8 mouse cellular contexts compared by ENCODE assay signal in the genomic region with DNA sequence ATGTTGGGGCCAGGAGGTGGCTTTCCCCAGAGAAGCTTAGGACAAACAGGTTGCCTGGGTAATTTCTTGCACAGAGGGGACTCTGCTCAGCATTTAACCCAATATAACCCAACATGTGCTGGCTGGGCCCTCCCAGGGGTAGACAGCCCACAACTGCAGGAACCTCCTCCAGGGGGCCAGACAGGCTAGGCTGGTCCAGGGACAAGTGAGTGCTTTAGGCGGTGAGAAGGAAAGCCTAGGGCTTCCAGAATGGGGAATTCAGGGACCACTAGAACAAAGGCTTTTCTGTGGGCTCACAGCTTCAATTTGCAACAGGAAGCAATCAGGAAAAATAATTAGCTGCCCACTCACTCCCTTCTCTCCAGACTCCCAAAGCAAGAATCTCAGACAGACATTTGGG. TPM values are rescaled to one million over a fixed set of nuclear protein-coding genes. Genes with fewer than 3 reads are reported as not detected.
DNase-seq lines count a peak whose midpoint lies in the region; ATAC-seq and TF ChIP-seq lines count a peak whose summit lies in the region.

No protein-coding gene starts in this region.

- 35% methylated on average over 1 of the region's 1 CpGs for WGBS in heart, embryonic 16.5 days
- WGBS in liver, postnatal 0 days (ENCODE audit: insufficient replicate concordance): 29% methylated on average over 1 of the region's 1 CpGs

- no peaks in the 10 kb centered on the region for H3K27me3 ChIP-seq in heart, embryonic 16.5 days (ENCODE audit: control insufficient read depth, insufficient read depth, low read length)
- no peaks in the 10 kb centered on the region for H3K27me3 ChIP-seq in liver, postnatal 0 days (ENCODE audit: insufficient read depth, low read length)

- no peaks in the 10 kb centered on the region for H3K36me3 ChIP-seq in heart, embryonic 16.5 days (ENCODE audit: control insufficient read depth, insufficient read depth)
- no peaks in the 10 kb centered on the region for H3K36me3 ChIP-seq in liver, postnatal 0 days (replicated peaks; ENCODE audit: insufficient read depth, low read length)

- no peak for ATAC-seq in heart, embryonic 16.5 days (replicated peaks; ENCODE audit: extremely low read depth, insufficient read depth, low FRiP score)
- no peak for ATAC-seq in liver, postnatal 0 days

- H3K4me3 ChIP-seq in heart, embryonic 16.5 days (ENCODE audit: low read length): peak overlapping the region; percentile 73; the same call in 1 of the 2 replicates
- peak overlapping the region; percentile 86 for H3K4me3 ChIP-seq in liver, postnatal 0 days (ENCODE audit: low read depth, low read length)

- DNase-seq in heart, adult 11 months: peak; percentile 92
- DNase-seq in heart, adult 9 months (ENCODE audit: low spot score in 2 of 2): no peak
- peak; percentile 32 for DNase-seq in Muller cell, postnatal 12 days (ENCODE audit: inconsistent ontology term)
- no peak for DNase-seq in liver, postnatal 0 days
- no peak for DNase-seq in cerebellum, postnatal 14 days
- no peak for DNase-seq in layer of hippocampus, adult 9-10 months (ENCODE audit: low spot score)
- DNase-seq in spleen, adult 18-20 months: no peak

- no peak for TF ChIP-seq EP300 in liver, postnatal 0 days (IDR thresholded peaks at IDR 0.05; ENCODE audit: low read depth)

- peak overlapping the region; percentile 98 for H3K4me2 ChIP-seq in heart, embryonic 16.5 days (ENCODE audit: low read depth, low read length)
- peak overlapping the region; percentile 91 for H3K4me2 ChIP-seq in liver, postnatal 0 days (ENCODE audit: low read depth, low read length)

- no peak overlapping the region; the same call in 1 of the 2 replicates for H3K9ac ChIP-seq in heart, embryonic 16.5 days (ENCODE audit: low read length)
- peak overlapping the region; percentile 88 for H3K9ac ChIP-seq in liver, postnatal 0 days (replicated peaks)

- H3K4me1 ChIP-seq in heart, embryonic 16.5 days (ENCODE audit: control insufficient read depth, insufficient read depth, low read length): peaks cover 40% of the 10 kb centered on the region
- peaks cover 62% of the 10 kb centered on the region for H3K4me1 ChIP-seq in liver, postnatal 0 days (ENCODE audit: insufficient read depth)

- TF ChIP-seq CTCF in liver, postnatal 0 days (IDR thresholded peaks at IDR 0.05; ENCODE audit: low read depth): peak; percentile 23; the same call in 1 of the 2 replicates

- H3K9me3 ChIP-seq in heart, embryonic 16.5 days (replicated peaks; ENCODE audit: control insufficient read depth, low read length): no peaks in the 10 kb centered on the region
- H3K9me3 ChIP-seq in liver, postnatal 0 days (ENCODE audit: low read length): no peaks in the 10 kb centered on the region

- H3K27ac ChIP-seq in heart, embryonic 16.5 days (ENCODE audit: low read length): peak overlapping the region; percentile 72; the same call in 1 of the 2 replicates
- H3K27ac ChIP-seq in liver, postnatal 0 days (ENCODE audit: low read depth): peak overlapping the region; percentile 95

RNA-seq across cellular contexts. Expression of a gene that starts 1.9 kb away (rescaled TPM):
- 3.1 and 3.7 TPM in 2 replicates for polyA plus RNA-seq in heart, embryonic 16.5 days (2015; fragmentation: Nextera tagmentation; extraction: Ambion mirVana)
- 2.7 and 3.6 TPM in 2 replicates for polyA plus RNA-seq in liver, postnatal 0 days (2015; fragmentation: Nextera tagmentation; extraction: Ambion mirVana)

RNA-seq across cellular contexts. Expression of a gene that starts 23.7 kb away (rescaled TPM):
- polyA plus RNA-seq in heart, embryonic 16.5 days (2015; fragmentation: Nextera tagmentation; extraction: Ambion mirVana): 18.6 and 20.1 TPM in 2 replicates
- polyA plus RNA-seq in liver, postnatal 0 days (2015; fragmentation: Nextera tagmentation; extraction: Ambion mirVana): 48.2 and 52.7 TPM in 2 replicates

Comparison
In these comparisons a context has a peak if more than half of its experiments do, and no peak if none do; other contexts are left out.
1. DNase-seq: peak in heart, adult 11 months (single experiment) and Muller cell, postnatal 12 days (single experiment); none in heart, adult 9 months (0 of 2), liver, postnatal 0 days (single experiment), cerebellum, postnatal 14 days (0 of 2), layer of hippocampus, adult 9-10 months (single experiment) and spleen, adult 18-20 months (0 of 2).